Mouse (Mus musculus) CD4-positive naive resting alpha-beta T cell, adult 76 days (primary cell): ENCODE data around the gene Amz2. TPM values are rescaled to one million over a fixed set of nuclear protein-coding genes. Genes with fewer than 3 reads are reported as not detected.

Experiments
- total RNA-seq: library from RNA; stranded (reverse); gene quantifications from one replicate; pipeline ENCODE4 v1.2.4, GENCODE M21; 2023

Amz2 gene
- 48.5 TPM for total RNA-seq

GRCm38 (mm10) chr11:109425392-109426271, at the start of gene Amz2:
Gene Amz2, plus strand, starts transcription at chr11:109425946.

DNA sequence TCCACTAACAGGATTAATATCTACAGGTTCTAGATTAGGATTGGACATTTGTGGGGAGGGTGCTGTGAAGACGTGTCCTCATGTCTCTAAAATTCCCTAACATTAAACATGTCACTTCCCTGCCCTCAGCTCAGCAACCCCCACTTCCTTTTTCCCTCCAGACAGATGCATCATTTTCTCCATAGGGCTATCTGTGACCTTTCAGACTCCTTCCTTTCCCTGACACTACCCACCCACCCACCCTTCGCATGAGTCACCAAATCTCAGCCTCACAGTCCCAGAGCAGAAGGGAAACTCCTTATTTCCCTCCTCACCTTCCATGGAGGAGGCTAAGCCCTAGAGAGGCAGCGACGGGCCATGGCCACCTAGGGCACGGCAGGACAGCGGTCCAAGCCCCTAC, 12.1 kb upstream of the Amz2 start, which contains the start of gene 9930022D16Rik:
Gene 9930022D16Rik, plus strand, starts transcription at position 301 of the 400 bp plus-strand sequence.

GRCm38 (mm10) chr11:109473171-109474085, 47.7 kb downstream of the Amz2 start, which contains the start of the genes Arsg and Slc16a6:
Gene Arsg, plus strand, starts transcription at chr11:109473374.
Gene Slc16a6, minus strand, starts transcription at chr11:109473598.

Other genes with a start within 250 kb of the Amz2 start
- gene Rgs9, start 127.8 kb upstream of the Amz2 start, total RNA-seq: 0.97 TPM
- 193 TPM for gene Gna13, start 63.1 kb upstream of the Amz2 start, total RNA-seq
- gene 9930022D16Rik, start 12.0 kb upstream of the Amz2 start, total RNA-seq: 1.5 TPM
- 3.9 TPM for gene Arsg, start 47.4 kb downstream of the Amz2 start, total RNA-seq
- gene Slc16a6, start 47.7 kb downstream of the Amz2 start, total RNA-seq: 32.4 TPM
- 1.3 TPM for gene Wipi1, start 186.0 kb downstream of the Amz2 start, total RNA-seq
- gene Prkar1a, start 223.5 kb downstream of the Amz2 start, total RNA-seq: 346 TPM